Mouse (Mus musculus) layer of hippocampus, adult 6 months (tissue): ENCODE measurements around the gene Ddx50. TPM values are rescaled to one million over a fixed set of nuclear protein-coding genes. Genes with fewer than 3 reads are reported as not detected.

Source experiments
- long read RNA-seq, 2 experiments: library from polyadenylated mRNA; unstranded; transcript quantifications; one replicate each; pipeline ENCODE4 v2.0.0; 2019 to 2020
- microRNA-seq: library from miRNA; unstranded; fragments of <30 nt; microRNA quantifications from one replicate; pipeline ENCODE4 v1.2.0, GENCODE M21; 2020
- polyA plus RNA-seq: library from polyadenylated mRNA; unstranded; fragments of <200 nt; fragmentation: Nextera tagmentation; gene quantifications from 2 replicates; pipeline ENCODE4 v1.2.3, GENCODE M21; 2021

Ddx50 gene
- 36.0 and 37.4 TPM in 2 replicates for polyA plus RNA-seq
- long read RNA-seq, experiment 1, transcript Ddx50-201 (15 exons, 2,535 nt): major isoform, 28 of 72 reads
- long read RNA-seq, experiment 1, partial matches to known transcripts: 24 of 72 reads
- long read RNA-seq, experiment 1, other reads (novel, unspliced or antisense): 19 of 72 reads
- long read RNA-seq, experiment 2, transcript Ddx50-201 (15 exons, 2,535 nt): major isoform, 139 of 257 reads
- long read RNA-seq, experiment 2, partial matches to known transcripts: 7 of 257 reads
- long read RNA-seq, experiment 2, other reads (novel, unspliced or antisense): 109 of 257 reads

GRCm38 (mm10) chr10:62650881-62651810 is at the start of gene Ddx50:
TSS of gene Ddx50 (minus strand) at chr10:62651218.

GRCm38 (mm10) chr10:62602177-62603040 is 48.6 kb downstream of the Ddx50 start, which contains the start of gene Ddx21:
TSS of gene Ddx21 (minus strand) at chr10:62602281.

GRCm38 (mm10) chr10:62578338-62579100 is 72.5 kb downstream of the Ddx50 start, which contains the start of gene Kif1bp:
TSS of gene Kif1bp (minus strand) at chr10:62578457.

Small RNA genes within 50 kb of the gene (microRNA-seq; reads per million reads assigned to microRNA genes)
- gene Mir7215: not detected

Other genes with a start within 250 kb of the Ddx50 start
- gene Hkdc1, start 228.7 kb downstream of the Ddx50 start, polyA plus RNA-seq: 0.78 and 1.0 TPM in 2 replicates
- gene 4930507D05Rik, start 201.7 kb downstream of the Ddx50 start, polyA plus RNA-seq: 0.79 and 0.83 TPM in 2 replicates
- gene Supv3l1, start 201.5 kb downstream of the Ddx50 start, polyA plus RNA-seq: 14.9 and 16.0 TPM in 2 replicates
- gene Vps26a, start 164.4 kb downstream of the Ddx50 start, polyA plus RNA-seq: 46.9 and 49.3 TPM in 2 replicates
- 15.4 and 19.4 TPM in 2 replicates for gene Srgn, start 123.8 kb downstream of the Ddx50 start, polyA plus RNA-seq
- 61.2 and 73.1 TPM in 2 replicates for gene Kif1bp, start 72.8 kb downstream of the Ddx50 start, polyA plus RNA-seq
- 4.3 and 4.7 TPM in 2 replicates for gene Ddx21, start 48.9 kb downstream of the Ddx50 start, polyA plus RNA-seq
- gene Stox1, start 74.9 kb upstream of the Ddx50 start, polyA plus RNA-seq: 1.6 and 1.9 TPM in 2 replicates
- 15.8 and 18.9 TPM in 2 replicates for gene Ccar1, start 141.1 kb upstream of the Ddx50 start, polyA plus RNA-seq